Mouse (Mus musculus) liver, embryonic 14.5 days (tissue): ENCODE data around the gene Prtn3. TPM values are rescaled to one million over a fixed set of nuclear protein-coding genes. Genes with fewer than 3 reads are reported as not detected.

ENCODE experiments used
- ATAC-seq: fragments of 200-750 bp; cut with Nextera tagmentation; 2 replicates; pipeline ENCODE4 v1.8.0; 2017; ENCODE audit warnings: moderate number of reproducible peaks, mild to moderate bottlenecking, moderate library complexity; ENCODE audit not compliant: insufficient read depth
- DNase-seq, 3 experiments: peaks; one replicate each; pipeline ENCODE4 v3.0.0-alpha.2; 2012 to 2013; ENCODE audit warnings: low read depth in 3 of 3, low spot score in 3 of 3
- H3K27ac ChIP-seq: fragments of 300-500 bp; sonication (generic); 2 replicates; pipeline ENCODE4 v1.5.1; 2014; ENCODE audit warnings: moderate library complexity, mild to moderate bottlenecking, control low read depth, inconsistent platforms
- H3K27me3 ChIP-seq: fragments of 300-500 bp; sonication (generic); 2 replicates; pipeline ENCODE4 v1.6.1; 2014; ENCODE audit warnings: mild to moderate bottlenecking, low read length, moderate library complexity; ENCODE audit not compliant: control insufficient read depth, insufficient read depth
- H3K36me3 ChIP-seq: fragments of 300-500 bp; sonication (generic); replicated peaks from 2 replicates; pipeline ENCODE4 v1.6.1; 2014; ENCODE audit warnings: low read depth; ENCODE audit not compliant: control insufficient read depth, insufficient read depth
- H3K4me1 ChIP-seq, 2 experiments: fragments of 200-500 bp in 1 of 2; fragments of 300-500 bp in 1 of 2; sonication (generic) in 1 of 2; replicated peaks; 2 replicates each; pipeline ENCODE4 v1.6.1; 2012 to 2014; ENCODE audit warnings: antibody characterized with exemption in 1 of 2, inconsistent platforms in 1 of 2, low read length in 1 of 2; ENCODE audit not compliant: control insufficient read depth in 2 of 2, insufficient read depth in 2 of 2
- H3K4me2 ChIP-seq: fragments of 300-500 bp; sonication (generic); 2 replicates; pipeline ENCODE4 v1.6.1; 2014; ENCODE audit warnings: low read depth, mild to moderate bottlenecking, control low read depth, moderate library complexity
- H3K4me3 ChIP-seq, 2 experiments: fragments of 200-500 bp in 1 of 2; fragments of 300-500 bp in 1 of 2; sonication (generic) in 1 of 2; 2 replicates each; pipeline ENCODE4 v1.5.1; 2012 to 2014; ENCODE audit warnings: low read depth in 2 of 2, low read length in 2 of 2, mild to moderate bottlenecking in 2 of 2, control low read depth in 1 of 2, inconsistent platforms in 1 of 2, moderate library complexity in 1 of 2; ENCODE audit not compliant: insufficient read depth in 1 of 2
- H3K9ac ChIP-seq: fragments of 300-500 bp; sonication (generic); replicated peaks from 2 replicates; pipeline ENCODE4 v1.6.1; 2014; ENCODE audit warnings: mild to moderate bottlenecking, control low read depth, moderate library complexity
- H3K9me3 ChIP-seq: fragments of 300-500 bp; sonication (generic); 2 replicates; pipeline ENCODE4 v1.6.1; 2016; ENCODE audit warnings: low read length, mixed read lengths; ENCODE audit not compliant: control insufficient read depth
- CTCF ChIP-seq: IDR thresholded peaks from 2 replicates; pipeline ENCODE4 v1.5.1; 2016; ENCODE audit warnings: antibody characterized with exemption, low read depth, control low read depth
- EP300 ChIP-seq: IDR thresholded peaks from 2 replicates; pipeline ENCODE4 v1.6.1; 2016; ENCODE audit warnings: antibody characterized with exemption, low read depth
- WGBS: fragments of 180-500 bp; shearing (Covaris S2); extraction: QIAGEN DNeasy Blood & Tissue Kit; methylation state at CpG from one replicate; pipeline ENCODE4 v1.1.7; 2014; ENCODE audit not compliant: insufficient replicate concordance; 5-methylcytosine and 5-hydroxymethylcytosine counted together
- polyA plus RNA-seq, 2 experiments: library from polyadenylated mRNA; depleted of rRNA in 1 of 2; stranded (reverse) in 1 of 2; unstranded in 1 of 2; fragments of >200 nt; fragmentation: Nextera tagmentation in 1 of 2; extraction: Ambion mirVana in 1 of 2; gene quantifications; 2 replicates each; pipeline versions ENCODE4 v1.2.1 to v1.2.3; 2012 to 2014

The Prtn3 gene
- polyA plus RNA-seq, 2 experiments: 132 to 133 TPM

GRCm38 (mm10) chr10:79873313-79873712 lies 963 bp upstream of the Prtn3 start:
- no peaks in the 10 kb centered on the region for H3K36me3 ChIP-seq
- no peaks in the 10 kb centered on the region for H3K9me3 ChIP-seq
- H3K4me1 ChIP-seq: peaks cover 0 to 7% of the 10 kb centered on the region in 2 experiments; a peak in 3 of 4 replicates
- TF ChIP-seq EP300: no peak
- TF ChIP-seq CTCF: no peak
- 10% methylated on average over 6 of the region's 6 CpGs for WGBS
- H3K9ac ChIP-seq: no peak overlapping the region
- ATAC-seq (no peak), DNase-seq (no peak)
- H3K27me3 ChIP-seq: peaks cover 14% of the 10 kb centered on the region
- H3K4me3 ChIP-seq: 0 out of 4 replicates have a peak overlapping the region, but pooled peaks of 1 of the 2 experiments have one; percentile 15
- H3K27ac ChIP-seq: no peak overlapping the region
- no peak overlapping the region for H3K4me2 ChIP-seq

- ATAC-seq (no peak), DNase-seq (no peak)
- Histone ChIP-seq H3K4me1 (peaks cover 0 to 7% of the 10 kb centered on the region in 2 experiments; a peak in 3 of 4 replicates), H3K9me3 (no peaks in the 10 kb centered on the region), H3K27ac (no peak overlapping the region), H3K4me2 (peak overlapping the region; percentile 51), H3K4me3 (peak overlapping the region; percentile 39 to 57), H3K36me3 (no peaks in the 10 kb centered on the region), H3K9ac (no peak overlapping the region), H3K27me3 (peaks cover 14% of the 10 kb centered on the region)
- TF ChIP-seq CTCF (no peak), EP300 (no peak)
- 2% methylated on average over 26 of the region's 26 CpGs for WGBS
Measured at GRCm38 (mm10) chr10:79873715-79874289, 474 bp upstream of the Prtn3 start.

GRCm38 (mm10) chr10:79877174-79877573 lies 2.9 kb downstream of the Prtn3 start:
- Histone ChIP-seq H3K4me2 (no peak overlapping the region; the same call in 1 of the 2 replicates), H3K36me3 (no peaks in the 10 kb centered on the region), H3K9ac (no peak overlapping the region), H3K27me3 (peaks cover 14% of the 10 kb centered on the region), H3K27ac (no peak overlapping the region), H3K9me3 (no peaks in the 10 kb centered on the region), H3K4me1 (peaks cover 6 to 21% of the 10 kb centered on the region in 2 experiments), H3K4me3 (no peak overlapping the region)
- no peak for DNase-seq
- no peak for ATAC-seq
- WGBS: 0% methylated on average over 1 of the region's 1 CpGs
- TF ChIP-seq EP300 (no peak), CTCF (no peak)

- no peaks in the 10 kb centered on the region for H3K36me3 ChIP-seq
- H3K4me3 ChIP-seq: no peak overlapping the region; a peak in 1 of 4 replicates
- no peak overlapping the region for H3K27ac ChIP-seq
- H3K9me3 ChIP-seq: no peaks in the 10 kb centered on the region
- ATAC-seq (no peak), DNase-seq (no peak)
- H3K4me2 ChIP-seq: peak overlapping the region; percentile 26
- peaks cover 12% of the 10 kb centered on the region for H3K27me3 ChIP-seq
- WGBS: 15% methylated on average over 12 of the region's 12 CpGs
- peaks cover 6 to 21% of the 10 kb centered on the region in 2 experiments for H3K4me1 ChIP-seq
- TF ChIP-seq EP300 (no peak), CTCF (no peak)
- H3K9ac ChIP-seq: no peak overlapping the region
Measured at GRCm38 (mm10) chr10:79877757-79878156, 3.5 kb downstream of the Prtn3 start.

- DNase-seq (no peak), ATAC-seq (no peak)
- no peaks in the 10 kb centered on the region for H3K36me3 ChIP-seq
- no peak for TF ChIP-seq CTCF
- TF ChIP-seq EP300: no peak
- no peaks in the 10 kb centered on the region for H3K9me3 ChIP-seq
- H3K4me3 ChIP-seq: no peak overlapping the region
- H3K27me3 ChIP-seq: peaks cover under 1% of the 10 kb centered on the region
- H3K4me2 ChIP-seq: peak overlapping the region; percentile 0; the same call in 1 of the 2 replicates
- peaks cover 6 to 23% of the 10 kb centered on the region in 2 experiments for H3K4me1 ChIP-seq
- WGBS: 18% methylated on average over 3 of the region's 3 CpGs
- no peak overlapping the region for H3K9ac ChIP-seq
- H3K27ac ChIP-seq: no peak overlapping the region
Measured at GRCm38 (mm10) chr10:79879527-79879926, 5.3 kb downstream of the Prtn3 start.
